Comparison of ENCODE assay signal across 12 mouse cellular contexts in genomic region chr2:44242628-44243255, GRCm38 (mm10).
DNase-seq lines count a peak whose midpoint lies in the region; ATAC-seq and TF ChIP-seq lines count a peak whose summit lies in the region.
"Had no signal": no experiment of that assay in that cellular context is flagged by ENCODE, and none has a peak within 500 bp of the region (broad histone marks: within the 10 kb centered on the region; RNA-seq: fewer than 3 reads in every experiment).

No protein-coding gene starts in this region.

- H3K27ac ChIP-seq in kidney, embryonic 15.5 days, result no peak overlapping the region
- no peak overlapping the region for H3K27ac ChIP-seq in forebrain, postnatal 0 days (ENCODE audit: low read depth, low read length)
- peak overlapping the region; percentile 69 for H3K27ac ChIP-seq in hindbrain, embryonic 13.5 days
- H3K27ac ChIP-seq in liver, embryonic 12.5 days, result no peak overlapping the region
- H3K27ac ChIP-seq in intestine, postnatal 0 days (ENCODE audit: low read depth, low read length), result no peak overlapping the region

- H3K9me3 ChIP-seq in kidney, embryonic 15.5 days (replicated peaks), result no peaks in the 10 kb centered on the region
- H3K9me3 ChIP-seq in forebrain, postnatal 0 days (ENCODE audit: low read length), result no peaks in the 10 kb centered on the region
- no peaks in the 10 kb centered on the region for H3K9me3 ChIP-seq in hindbrain, embryonic 13.5 days
- H3K9me3 ChIP-seq in liver, embryonic 12.5 days (replicated peaks), result no peaks in the 10 kb centered on the region
- H3K9me3 ChIP-seq in intestine, postnatal 0 days (ENCODE audit: control insufficient read depth), result no peaks in the 10 kb centered on the region
- H3K9me3 ChIP-seq: megakaryocyte, embryonic 14.5 days had no signal

- H3K4me1 ChIP-seq in kidney, embryonic 15.5 days, result no peaks in the 10 kb centered on the region
- no peaks in the 10 kb centered on the region for H3K4me1 ChIP-seq in forebrain, postnatal 0 days (ENCODE audit: insufficient read depth)
- H3K4me1 ChIP-seq in hindbrain, embryonic 13.5 days (replicated peaks), result peaks cover 19% of the 10 kb centered on the region
- no peaks in the 10 kb centered on the region for H3K4me1 ChIP-seq in liver, embryonic 12.5 days
- no peaks in the 10 kb centered on the region for H3K4me1 ChIP-seq in intestine, postnatal 0 days (replicated peaks; ENCODE audit: control insufficient read depth, insufficient read depth, low read length)

- H3K9ac ChIP-seq in kidney, embryonic 15.5 days, result no peak overlapping the region
- H3K9ac ChIP-seq in forebrain, postnatal 0 days, result no peak overlapping the region
- H3K9ac ChIP-seq in hindbrain, embryonic 13.5 days, result no peak overlapping the region
- no peak overlapping the region for H3K9ac ChIP-seq in liver, embryonic 12.5 days
- no peak overlapping the region for H3K9ac ChIP-seq in intestine, postnatal 0 days (ENCODE audit: low read depth, low read length)

- no peak for TF ChIP-seq CTCF in forebrain, postnatal 0 days (IDR thresholded peaks at IDR 0.05; ENCODE audit: low read depth)
- TF ChIP-seq CTCF in intestine, postnatal 0 days (IDR thresholded peaks at IDR 0.05; ENCODE audit: low read depth), result no peak

- no peak overlapping the region for H3K4me2 ChIP-seq in kidney, embryonic 15.5 days
- H3K4me2 ChIP-seq in forebrain, postnatal 0 days (ENCODE audit: low read depth), result no peak overlapping the region
- peak overlapping the region; percentile 15; the same call in 1 of the 2 replicates for H3K4me2 ChIP-seq in hindbrain, embryonic 13.5 days
- H3K4me2 ChIP-seq in liver, embryonic 12.5 days, result no peak overlapping the region
- no peak overlapping the region for H3K4me2 ChIP-seq in intestine, postnatal 0 days (replicated peaks; ENCODE audit: low read depth)

- WGBS in kidney, embryonic 15.5 days, result 80% methylated on average over 15 of the region's 15 CpGs
- WGBS in forebrain, postnatal 0 days, result 52% methylated on average over 15 of the region's 15 CpGs
- 39% methylated on average over 15 of the region's 15 CpGs for WGBS in hindbrain, embryonic 13.5 days
- 78% methylated on average over 15 of the region's 15 CpGs for WGBS in liver, embryonic 12.5 days (ENCODE audit: insufficient replicate concordance)
- 77% methylated on average over 15 of the region's 15 CpGs for WGBS in intestine, postnatal 0 days

- H3K27me3 ChIP-seq in kidney, embryonic 15.5 days, result no peaks in the 10 kb centered on the region
- H3K27me3 ChIP-seq in forebrain, postnatal 0 days (ENCODE audit: insufficient read depth, low read length), result no peaks in the 10 kb centered on the region
- no peaks in the 10 kb centered on the region for H3K27me3 ChIP-seq in hindbrain, embryonic 13.5 days
- no peaks in the 10 kb centered on the region for H3K27me3 ChIP-seq in liver, embryonic 12.5 days (replicated peaks)
- H3K27me3 ChIP-seq in intestine, postnatal 0 days (replicated peaks; ENCODE audit: control insufficient read depth, insufficient read depth, low read length), result no peaks in the 10 kb centered on the region
- H3K27me3 ChIP-seq: megakaryocyte, embryonic 14.5 days had no signal

- H3K36me3 ChIP-seq in kidney, embryonic 15.5 days, result no peaks in the 10 kb centered on the region
- no peaks in the 10 kb centered on the region for H3K36me3 ChIP-seq in forebrain, postnatal 0 days (ENCODE audit: insufficient read depth)
- no peaks in the 10 kb centered on the region for H3K36me3 ChIP-seq in hindbrain, embryonic 13.5 days
- H3K36me3 ChIP-seq in liver, embryonic 12.5 days, result no peaks in the 10 kb centered on the region
- H3K36me3 ChIP-seq in intestine, postnatal 0 days (ENCODE audit: control insufficient read depth, insufficient read depth), result no peaks in the 10 kb centered on the region

- H3K4me3 ChIP-seq in kidney, embryonic 15.5 days (replicated peaks), result no peak overlapping the region
- no peak overlapping the region for H3K4me3 ChIP-seq in forebrain, postnatal 0 days (ENCODE audit: low read depth, low read length)
- H3K4me3 ChIP-seq in hindbrain, embryonic 13.5 days, result no peak overlapping the region
- no peak overlapping the region for H3K4me3 ChIP-seq in liver, embryonic 12.5 days
- no peak overlapping the region for H3K4me3 ChIP-seq in intestine, postnatal 0 days (ENCODE audit: low read depth, low read length)
- H3K4me3 ChIP-seq: megakaryocyte, embryonic 14.5 days had no signal

- ATAC-seq in kidney, embryonic 15.5 days (replicated peaks; ENCODE audit: low FRiP score), result no peak
- peak; percentile 43 for ATAC-seq in forebrain, postnatal 0 days
- ATAC-seq in hindbrain, embryonic 13.5 days (ENCODE audit: low FRiP score), result peak; percentile 81
- ATAC-seq in liver, embryonic 12.5 days, result no peak
- ATAC-seq in intestine, postnatal 0 days, result no peak

- peak; percentile 7 for DNase-seq in kidney, adult 11 months
- DNase-seq in forebrain, postnatal 0 days, result peak; percentile 41
- DNase-seq in lung, postnatal 36 days, result peak; percentile 11
- no peak for DNase-seq in urinary bladder, postnatal 14 days (ENCODE audit: low spot score)
- DNase-seq: adrenal gland, postnatal 36 days; embryo, embryonic 11 days; gastrocnemius, postnatal 25 days had no signal

Comparison
In these comparisons a context has a peak if more than half of its experiments do, and no peak if none do; other contexts are left out.
1. ATAC-seq: peak in forebrain, postnatal 0 days (single experiment) and hindbrain, embryonic 13.5 days (single experiment); none in kidney, embryonic 15.5 days (single experiment), liver, embryonic 12.5 days (single experiment) and intestine, postnatal 0 days (single experiment).